ENCODE assay signal across 12 mouse cellular contexts in genomic region chr5:149780411-149780810, GRCm38 (mm10).
A peak's percentile ranks its signal among the peaks of the same experiment; 100 is the strongest.
DNase-seq lines count a peak whose midpoint lies in the region; ATAC-seq and TF ChIP-seq lines count a peak whose summit lies in the region.
"Had no signal": no experiment of that assay in that cellular context is flagged by ENCODE, and none has a peak within 500 bp of the region (broad histone marks: within the 10 kb centered on the region; RNA-seq: fewer than 3 reads in every experiment).

No protein-coding gene starts in this region.

- no peak for ATAC-seq in liver, postnatal 0 days
- ATAC-seq: forebrain, embryonic 13.5 days had no signal

- 89% methylated on average over 2 of the region's 2 CpGs for WGBS in liver, postnatal 0 days (ENCODE audit: insufficient replicate concordance)

- no peak for TF ChIP-seq POLR2A in MEL (IDR thresholded peaks at IDR 0.05; ENCODE audit: control insufficient read depth in 1 of 2, insufficient read depth in 1 of 2, low read depth in 1 of 2, low read length in 2 of 2, poor library complexity in 1 of 2)

- no peak overlapping the region for H3K9ac ChIP-seq in MEL (ENCODE audit: control insufficient read depth, low read depth, low read length, poor library complexity, severe bottlenecking)
- H3K9ac ChIP-seq in liver, postnatal 0 days (replicated peaks): no peak overlapping the region
- H3K9ac ChIP-seq: forebrain, embryonic 13.5 days; hindbrain, embryonic 14.5 days; liver, embryonic 13.5 days had no signal

- H3K4me2 ChIP-seq in liver, postnatal 0 days (ENCODE audit: low read depth, low read length): no peak overlapping the region
- H3K4me2 ChIP-seq: forebrain, embryonic 13.5 days; hindbrain, embryonic 14.5 days; liver, embryonic 13.5 days had no signal

- H3K4me1 ChIP-seq in MEL (ENCODE audit: control insufficient read depth in 1 of 2, insufficient read depth in 2 of 2, low read length in 2 of 2): peaks cover 10 to 12% of the 10 kb centered on the region in 2 experiments
- H3K4me1 ChIP-seq in liver, postnatal 0 days (ENCODE audit: insufficient read depth): no peaks in the 10 kb centered on the region
- H3K4me1 ChIP-seq: forebrain, embryonic 13.5 days; liver, embryonic 13.5 days had no signal

- no peaks in the 10 kb centered on the region for H3K9me3 ChIP-seq in MEL (replicated peaks; ENCODE audit: insufficient read depth, low read length)
- H3K9me3 ChIP-seq in liver, postnatal 0 days (ENCODE audit: low read length): peaks cover 16% of the 10 kb centered on the region
- H3K9me3 ChIP-seq: liver, embryonic 13.5 days had no signal

- no peak for TF ChIP-seq EP300 in MEL (IDR thresholded peaks at IDR 0.05; ENCODE audit: low read depth in 1 of 2, low read length in 2 of 2)
- TF ChIP-seq EP300 in liver, postnatal 0 days (IDR thresholded peaks at IDR 0.05; ENCODE audit: low read depth): no peak

- H3K27ac ChIP-seq in MEL (ENCODE audit: control insufficient read depth, low read depth, low read length): no peak overlapping the region
- H3K27ac ChIP-seq in liver, postnatal 0 days (ENCODE audit: low read depth): no peak overlapping the region
- H3K27ac ChIP-seq: forebrain, embryonic 13.5 days; hindbrain, embryonic 14.5 days; liver, embryonic 13.5 days had no signal

- peak; percentile 3 for DNase-seq in kidney, adult 18-20 months
- DNase-seq in kidney, adult 11 months: no peak
- DNase-seq in A20 (ENCODE audit: low read depth, low spot score): peak; percentile 36
- DNase-seq in MEL (ENCODE audit: low read depth, low spot score): peak; percentile 70
- DNase-seq in liver, postnatal 0 days: peak; percentile 29
- DNase-seq in layer of hippocampus, postnatal 36 days: no peak
- no peak for DNase-seq in cerebellum, postnatal 36 days
- no peak for DNase-seq in adrenal gland, adult 8-10 months
- DNase-seq: adrenal gland, postnatal 25 days; liver, embryonic 13.5 days had no signal

- TF ChIP-seq CTCF in MEL (IDR thresholded peaks at IDR 0.05 in 2 of 3, conservative IDR thresholded peaks at IDR 0.05 in 1 of 3; ENCODE audit: control insufficient read depth in 1 of 3, insufficient read depth in 1 of 3, low read depth in 2 of 3, low read length in 3 of 3, poor library complexity in 1 of 3, severe bottlenecking in 1 of 3): peak; percentile 87 to 97 (median 93)
- TF ChIP-seq CTCF in liver, postnatal 0 days (IDR thresholded peaks at IDR 0.05; ENCODE audit: low read depth): peak; percentile 79

- peak; percentile 66 for TF ChIP-seq RAD21 in MEL (IDR thresholded peaks at IDR 0.05; ENCODE audit: low read depth, low read length)

- H3K79me2 ChIP-seq in MEL (ENCODE audit: control insufficient read depth, insufficient read depth, low read length, poor library complexity): no peaks in the 10 kb centered on the region

- no peaks in the 10 kb centered on the region for H3K27me3 ChIP-seq in MEL (ENCODE audit: control insufficient read depth in 1 of 2, insufficient read depth in 2 of 2, low read length in 2 of 2)
- H3K27me3 ChIP-seq in liver, postnatal 0 days (ENCODE audit: insufficient read depth, low read length): no peaks in the 10 kb centered on the region
- H3K27me3 ChIP-seq: forebrain, embryonic 13.5 days; liver, embryonic 13.5 days had no signal

- H3K36me3 ChIP-seq in MEL (ENCODE audit: control insufficient read depth in 1 of 2, insufficient read depth in 2 of 2, low read length in 2 of 2): peaks cover 0 to 4% of the 10 kb centered on the region in 2 experiments; a peak in 2 of 4 replicates
- no peaks in the 10 kb centered on the region for H3K36me3 ChIP-seq in liver, postnatal 0 days (replicated peaks; ENCODE audit: insufficient read depth, low read length)
- H3K36me3 ChIP-seq: liver, embryonic 13.5 days had no signal

- H3K4me3 ChIP-seq in MEL (ENCODE audit: control insufficient read depth in 1 of 2, insufficient read depth in 1 of 2, low read depth in 2 of 2, low read length in 2 of 2): no peak overlapping the region
- no peak overlapping the region for H3K4me3 ChIP-seq in liver, postnatal 0 days (ENCODE audit: low read depth, low read length)
- H3K4me3 ChIP-seq: forebrain, embryonic 13.5 days; liver, embryonic 13.5 days had no signal

TF ChIP-seq in MEL, 35 proteins besides CTCF, POLR2A, EP300 and RAD21:
- TF ChIP-seq MYC (IDR thresholded peaks at IDR 0.05; ENCODE audit: low read depth, low read length): 0 out of 2 replicates have a peak, but pooled peaks have one; percentile 35
- peak; percentile 52; the same call in 1 of the 2 replicates for TF ChIP-seq MAX (IDR thresholded peaks at IDR 0.05; ENCODE audit: low read length)
- 0 out of 2 replicates have a peak, but pooled peaks have one; percentile 27 for TF ChIP-seq ZC3H11A (IDR thresholded peaks at IDR 0.05; ENCODE audit: low read depth, low read length)
- no peak for TF ChIP-seq CHD2 (IDR thresholded peaks at IDR 0.05; ENCODE audit: low read length)
- peak; percentile 76 for TF ChIP-seq SMC3 (IDR thresholded peaks at IDR 0.05; ENCODE audit: low read depth, low read length)

Comparison
In these comparisons a context has a peak if more than half of its experiments do, and no peak if none do; other contexts are left out.
1. DNase-seq: peak in kidney, adult 18-20 months (single experiment), A20 (single experiment), MEL (single experiment) and liver, postnatal 0 days (single experiment); none in kidney, adult 11 months (single experiment), layer of hippocampus, postnatal 36 days (0 of 2), cerebellum, postnatal 36 days (0 of 2) and adrenal gland, adult 8-10 months (single experiment).